Mouse (Mus musculus) A20 (cell line): ENCODE measurements at regions not wholly inside any gene's neighbourhood (a gene's known extent, or its start where the extent isn't known, plus 50 kb on each side); places are given as distances from the start of the nearest gene placed in this dataset.

Source experiments
- DNase-seq: peaks from one replicate; pipeline ENCODE4 v3.0.0-alpha.2; 2011; ENCODE audit warnings: low read depth, low spot score

- no peak for DNase-seq
These were observed 129.4 kb upstream of the Rcn1 start for GRCm38 (mm10) chr2:105528535-105528934.

DNA sequence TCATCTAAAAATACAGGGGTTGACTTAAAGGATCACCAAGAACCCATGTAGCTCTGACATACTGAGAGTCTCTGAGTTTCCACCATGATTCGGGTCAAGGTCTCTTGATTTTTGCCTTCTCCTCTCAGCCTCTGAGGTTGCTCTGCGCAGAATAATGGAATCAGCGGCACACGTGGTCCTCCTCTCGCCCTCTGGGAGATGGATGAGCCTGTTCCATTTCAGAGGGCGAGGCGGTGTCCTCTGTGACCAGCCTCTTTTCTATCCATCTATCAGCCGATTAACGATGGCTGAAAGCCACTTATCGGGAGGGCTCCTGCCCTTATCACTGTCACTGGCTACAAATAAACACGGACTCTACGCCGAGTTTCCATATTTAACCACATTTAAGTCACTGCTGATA lies 124.6 kb upstream of the Pax6 start:
- DNase-seq: no peak

DNA sequence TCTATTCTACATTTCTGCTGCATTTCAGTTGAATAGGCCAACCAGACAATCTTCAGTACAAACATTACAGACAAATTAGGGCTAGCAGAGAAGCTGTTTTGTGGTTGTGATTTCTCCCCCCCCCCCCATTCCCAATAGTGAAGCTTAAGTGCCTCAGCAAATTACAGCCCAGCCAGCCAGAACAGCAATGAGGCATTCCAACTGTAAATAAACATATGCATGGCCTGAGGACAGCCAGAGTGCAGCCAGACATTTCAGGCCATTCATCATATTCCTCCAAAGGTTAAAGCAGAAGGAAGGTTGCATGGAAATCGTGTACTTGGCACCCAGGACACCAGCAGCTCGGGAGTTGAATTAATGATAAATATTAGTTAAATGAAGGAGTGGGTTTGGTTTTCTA lies 116.6 kb upstream of the Pax6 start:
- no peak for DNase-seq

- no peak for DNase-seq
These were observed 81.9 kb upstream of the Pax6 start for GRCm38 (mm10) chr2:105586782-105587181.

- DNase-seq: no peak
These were observed 74.6 kb upstream of the Pax6 start for GRCm38 (mm10) chr2:105594131-105594530.

GRCm38 (mm10) chr2:105604553-105605116 lies 64.1 kb upstream of the Pax6 start:
- no peak for DNase-seq

- DNase-seq: no peak
These were observed 60.6 kb upstream of the Pax6 start for GRCm38 (mm10) chr2:105607969-105608538.

- no peak for DNase-seq
These were observed 59.9 kb upstream of the Pax6 start for GRCm38 (mm10) chr2:105608756-105609155.

GRCm38 (mm10) chr2:105611014-105611413 lies 57.7 kb upstream of the Pax6 start:
- DNase-seq: no peak

- DNase-seq: no peak
These were observed 57.0 kb upstream of the Pax6 start for GRCm38 (mm10) chr2:105611651-105612050.

DNA sequence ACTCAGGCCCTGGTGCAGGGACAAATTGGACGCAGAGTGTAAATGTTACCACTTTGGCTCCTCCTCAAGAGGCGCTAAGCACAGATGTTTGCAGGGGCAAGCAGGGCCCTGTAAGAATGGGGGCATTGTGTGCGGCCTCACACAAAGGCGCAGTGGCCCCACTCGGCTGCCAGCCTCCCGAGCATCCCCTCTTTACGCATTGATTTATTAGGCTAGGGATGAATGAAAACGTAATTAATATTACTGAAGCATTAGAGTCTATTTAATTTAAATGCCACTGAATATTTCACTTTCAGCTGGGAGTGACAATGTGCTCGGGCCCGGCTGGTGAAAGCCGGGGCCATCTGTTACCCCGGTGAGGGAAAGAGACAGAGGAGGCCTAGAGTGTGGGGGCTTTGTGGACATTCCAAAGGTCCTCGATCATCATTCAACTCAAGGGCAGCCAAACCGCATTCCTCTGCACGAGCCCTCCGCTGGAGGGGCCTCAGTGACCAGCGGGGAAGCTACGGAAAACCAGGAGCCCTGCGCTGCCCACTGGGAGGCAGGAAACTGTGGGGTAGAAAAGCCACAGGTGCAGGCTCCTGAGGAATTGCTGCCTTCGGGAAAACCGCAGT lies 56.5 kb upstream of the Pax6 start:
- DNase-seq: no peak

GRCm38 (mm10) chr2:105612706-105613105 lies 56.0 kb upstream of the Pax6 start:
- no peak for DNase-seq

GRCm38 (mm10) chr2:105613243-105613642 lies 55.5 kb upstream of the Pax6 start:
- no peak for DNase-seq

DNA sequence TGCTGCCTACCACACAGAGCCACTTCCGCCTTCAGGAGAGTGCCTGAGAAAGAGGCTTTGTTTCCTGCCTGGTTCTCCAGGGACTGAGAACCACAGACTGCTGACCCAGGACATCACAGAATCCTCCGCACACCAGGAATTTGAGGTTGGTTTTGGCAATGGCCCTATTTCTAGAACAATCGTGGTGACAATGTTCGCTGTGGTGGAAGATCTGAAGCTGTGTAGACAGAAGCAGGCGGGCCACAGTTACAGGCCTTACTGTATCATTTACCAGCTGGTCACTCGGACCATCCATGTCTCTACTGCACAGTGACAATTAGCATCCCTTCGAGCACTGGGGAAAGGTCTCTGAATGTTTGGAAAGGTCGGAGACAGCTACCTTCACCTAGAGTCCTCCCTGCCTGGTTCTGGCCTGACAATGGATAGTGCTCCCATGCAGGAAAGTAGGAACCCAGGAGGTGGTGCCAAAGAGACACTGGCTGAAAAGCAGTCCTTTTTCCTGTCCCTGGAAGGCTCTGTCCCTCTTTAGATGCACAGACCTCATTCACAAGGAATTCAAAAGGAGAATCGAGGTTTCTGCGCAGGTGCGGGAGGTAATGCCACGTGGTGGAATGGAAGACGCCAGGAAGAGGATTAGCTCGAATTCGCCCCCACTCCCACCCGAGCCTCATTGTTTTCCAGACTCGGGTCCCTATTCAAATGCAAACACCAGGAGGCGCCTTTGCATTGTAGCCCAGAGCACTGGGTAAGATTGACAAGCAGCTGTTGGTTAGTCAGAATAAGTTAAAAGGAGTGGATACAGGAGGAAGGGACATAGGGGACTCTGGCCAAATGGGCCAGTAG lies 52.6 kb upstream of the Pax6 start:
- DNase-seq: peak; percentile 35
